Mouse (Mus musculus) G1E (cell line): Measurements from ENCODE around the gene Cyp2b13. TPM values are rescaled to one million over a fixed set of nuclear protein-coding genes. Genes with fewer than 3 reads are reported as not detected.

Experiments
- polyA plus RNA-seq: library from polyadenylated mRNA; stranded (reverse); fragments of >175 nt; gene quantifications from 2 replicates; pipeline ENCODE4 v1.2.3, GENCODE M21; 2012
- total RNA-seq, 2 experiments: library from RNA; stranded (forward) in 1 of 2; stranded (reverse) in 1 of 2; fragments of 200-1000 nt in 1 of 2; fragments of >200 nt in 1 of 2; fragmentation: Nextera tagmentation in 1 of 2; gene quantifications; 2 replicates each; pipeline ENCODE4 v1.2.3; 2014 to 2017

Cyp2b13 gene
- total and polyA plus RNA-seq, 3 experiments = not detected

Other genes with a start within 250 kb of the Cyp2b13 start
- gene Cyp2s1, start 244.6 kb upstream of the Cyp2b13 start, total RNA-seq (2014; fragmentation: Nextera tagmentation) = not detected in 2 replicates
- gene Cyp2s1, start 244.6 kb upstream of the Cyp2b13 start, total RNA-seq (2017) = 0.06 and 0.11 TPM in 2 replicates
- not detected in 2 replicates for gene Cyp2s1, start 244.6 kb upstream of the Cyp2b13 start, polyA plus RNA-seq
- gene Cyp2b10, start 163.9 kb upstream of the Cyp2b13 start, total RNA-seq (2014; fragmentation: Nextera tagmentation) = not detected in 2 replicates
- gene Cyp2b10, start 163.9 kb upstream of the Cyp2b13 start, total RNA-seq (2017) = 0.35 TPM in 1 of 2 replicates, not detected in the other
- not detected in 2 replicates for gene Cyp2b10, start 163.9 kb upstream of the Cyp2b13 start, polyA plus RNA-seq
- not detected in 2 replicates for gene Cyp2b9, start 111.9 kb downstream of the Cyp2b13 start, total RNA-seq (2014; fragmentation: Nextera tagmentation)
- gene Cyp2b9, start 111.9 kb downstream of the Cyp2b13 start, total RNA-seq (2017) = not detected in 2 replicates
- gene Cyp2b9, start 111.9 kb downstream of the Cyp2b13 start, polyA plus RNA-seq = not detected in 2 replicates
- gene Vmn1r184, start 198.8 kb downstream of the Cyp2b13 start, total RNA-seq (2014; fragmentation: Nextera tagmentation) = not detected in 2 replicates
- gene Vmn1r184, start 198.8 kb downstream of the Cyp2b13 start, total RNA-seq (2017) = under 0.01 and 0.11 TPM in 2 replicates
- gene Vmn1r184, start 198.8 kb downstream of the Cyp2b13 start, polyA plus RNA-seq = not detected in 2 replicates
- gene Cyp2a4, start 245.7 kb downstream of the Cyp2b13 start, total RNA-seq (2014; fragmentation: Nextera tagmentation) = not detected in 2 replicates
- 0.11 TPM in 1 of 2 replicates, not detected in the other for gene Cyp2a4, start 245.7 kb downstream of the Cyp2b13 start, total RNA-seq (2017)
- not detected in 2 replicates for gene Cyp2a4, start 245.7 kb downstream of the Cyp2b13 start, polyA plus RNA-seq